ENCODE assay signal across 28 mouse cellular contexts in the genomic region with DNA sequence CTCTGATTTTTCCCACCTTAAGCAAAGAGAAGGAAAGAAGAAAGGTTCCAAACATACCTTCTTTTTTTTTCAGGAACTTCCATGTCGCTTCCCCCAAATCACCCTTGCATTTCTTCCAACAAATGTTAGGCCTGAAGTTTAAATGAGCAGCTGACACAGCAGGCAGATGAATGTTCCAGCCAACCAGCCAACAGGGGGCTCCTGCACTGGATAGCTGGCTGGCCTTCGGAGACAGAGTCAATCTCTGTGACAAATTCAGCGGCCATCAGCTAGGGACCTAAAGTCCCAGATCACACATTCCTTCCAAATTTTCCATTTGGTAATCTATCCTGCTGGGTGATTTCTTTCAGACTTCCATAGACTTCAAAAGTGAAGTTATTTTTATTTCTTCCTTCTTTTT.
DNase-seq lines count a peak whose midpoint lies in the region.
"Had no signal": no experiment of that assay in that cellular context is flagged by ENCODE, and none has a peak within 500 bp of the region (broad histone marks: within the 10 kb centered on the region; RNA-seq: fewer than 3 reads in every experiment).

No protein-coding gene starts in this region.

- 51% methylated on average over 3 of the region's 3 CpGs for WGBS in heart, embryonic 10.5 days

- no peak overlapping the region for H3K27ac ChIP-seq in heart, embryonic 10.5 days
- H3K27ac ChIP-seq: embryonic facial prominence, embryonic 13.5 days; forebrain, embryonic 10.5 days; heart, adult 2 months; heart, embryonic 13.5 days; hindbrain, embryonic 15.5 days; limb, embryonic 12.5 days; liver, embryonic 15.5 days; midbrain, embryonic 10.5 days; neural tube, embryonic 12.5 days had no signal

- H3K4me1 ChIP-seq in heart, embryonic 10.5 days = no peaks in the 10 kb centered on the region
- H3K4me1 ChIP-seq: embryonic facial prominence, embryonic 13.5 days; forebrain, embryonic 10.5 days; heart, embryonic 13.5 days; hindbrain, embryonic 15.5 days; limb, embryonic 12.5 days; liver, embryonic 15.5 days; midbrain, embryonic 10.5 days; neural tube, embryonic 12.5 days had no signal

- peak; percentile 7 for DNase-seq in adrenal gland, postnatal 25 days
- DNase-seq in adrenal gland, adult 2 months = no peak
- DNase-seq in cerebellum, postnatal 36 days = peak; percentile 5 to 12
- no peak for DNase-seq in cerebellum, adult 11-12 months
- peak; percentile 4 for DNase-seq in ES-CJ7 (ENCODE audit: low read depth, low spot score)
- peak; percentile 15 to 47 for DNase-seq in layer of hippocampus, postnatal 10 days (ENCODE audit: low spot score in 2 of 2)
- DNase-seq in heart, embryonic 10.5 days (ENCODE audit: low spot score) = no peak
- DNase-seq in right cerebral cortex, postnatal 14 days = no peak
- DNase-seq: adrenal gland, postnatal 10 days; heart, adult 2 months; kidney, adult 18-20 months; kidney, postnatal 36 days; lung, embryonic 14.5 days; right cerebral cortex, adult 18-20 months; right cerebral cortex, postnatal 4 days; thymus, adult 2 months; thymus, postnatal 36 days had no signal

- no peaks in the 10 kb centered on the region for H3K9me3 ChIP-seq in heart, embryonic 10.5 days
- H3K9me3 ChIP-seq: embryonic facial prominence, embryonic 13.5 days; forebrain, embryonic 10.5 days; heart, embryonic 13.5 days; hindbrain, embryonic 15.5 days; limb, embryonic 12.5 days; liver, embryonic 15.5 days; midbrain, embryonic 10.5 days; neural tube, embryonic 12.5 days had no signal

- H3K4me3 ChIP-seq in heart, embryonic 10.5 days = no peak overlapping the region
- H3K4me3 ChIP-seq: embryonic facial prominence, embryonic 13.5 days; forebrain, embryonic 10.5 days; heart, adult 2 months; heart, embryonic 13.5 days; hindbrain, embryonic 15.5 days; limb, embryonic 12.5 days; liver, embryonic 15.5 days; midbrain, embryonic 10.5 days; myocyte; neural tube, embryonic 12.5 days had no signal

- H3K36me3 ChIP-seq in heart, embryonic 10.5 days = no peaks in the 10 kb centered on the region
- H3K36me3 ChIP-seq: embryonic facial prominence, embryonic 13.5 days; forebrain, embryonic 10.5 days; G1E; heart, embryonic 13.5 days; hindbrain, embryonic 15.5 days; limb, embryonic 12.5 days; liver, embryonic 15.5 days; midbrain, embryonic 10.5 days; neural tube, embryonic 12.5 days had no signal

- no peaks in the 10 kb centered on the region for H3K27me3 ChIP-seq in heart, embryonic 10.5 days (ENCODE audit: insufficient read depth, poor library complexity, severe bottlenecking)
- H3K27me3 ChIP-seq: CH12.LX; embryonic facial prominence, embryonic 13.5 days; heart, embryonic 13.5 days; hindbrain, embryonic 15.5 days; limb, embryonic 12.5 days; liver, embryonic 15.5 days; neural tube, embryonic 12.5 days had no signal

Comparison
In these comparisons a context has a peak if more than half of its experiments do, and no peak if none do; other contexts are left out.
1. DNase-seq: peak in adrenal gland, postnatal 25 days (single experiment), cerebellum, postnatal 36 days (2 of 2), ES-CJ7 (single experiment) and layer of hippocampus, postnatal 10 days (2 of 2); none in adrenal gland, adult 2 months (single experiment), cerebellum, adult 11-12 months (single experiment), heart, embryonic 10.5 days (single experiment) and right cerebral cortex, postnatal 14 days (single experiment).